Comparison of ENCODE assay signal across 23 mouse cellular contexts in the genomic region with DNA sequence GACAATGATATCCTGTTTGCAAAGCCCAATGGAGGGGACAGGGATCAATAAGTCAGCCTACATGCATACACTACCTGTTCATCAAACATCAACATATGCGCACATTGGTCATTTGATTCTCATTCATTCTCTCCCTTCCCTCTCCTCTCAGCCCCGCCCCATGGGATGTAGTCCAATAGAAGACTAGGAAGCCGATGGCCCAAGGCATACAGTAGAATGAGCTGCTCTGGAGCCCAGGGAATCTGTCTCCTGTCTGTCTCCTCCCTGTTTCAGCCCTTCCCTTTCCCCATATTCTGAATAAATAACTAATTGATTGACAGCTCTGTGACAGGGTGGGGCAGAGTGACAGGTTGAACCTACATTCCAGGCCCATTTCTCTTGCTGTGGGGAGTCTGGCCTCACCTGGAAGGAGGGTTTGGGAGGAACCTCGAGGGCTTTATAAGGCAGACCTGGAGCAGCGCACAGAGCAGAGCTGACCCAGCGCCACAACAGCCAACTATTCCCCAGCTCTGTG. TPM values are rescaled to one million over a fixed set of nuclear protein-coding genes. Genes with fewer than 3 reads are reported as not detected.
DNase-seq lines count a peak whose midpoint lies in the region; ATAC-seq and TF ChIP-seq lines count a peak whose summit lies in the region.
"Had no signal": no experiment of that assay in that cellular context is flagged by ENCODE, and none has a peak within 500 bp of the region (broad histone marks: within the 10 kb centered on the region; RNA-seq: fewer than 3 reads in every experiment).

A gene (plus strand): TSS at position 464 of the 514 bp plus-strand sequence.

- peaks cover 20% of the 10 kb centered on the region for H3K4me1 ChIP-seq in forebrain, embryonic 14.5 days (ENCODE audit: control insufficient read depth, insufficient read depth, low read length)
- H3K4me1 ChIP-seq in hindbrain, embryonic 15.5 days (replicated peaks), result peaks cover 47% of the 10 kb centered on the region
- peaks cover 30% of the 10 kb centered on the region for H3K4me1 ChIP-seq in neural tube, embryonic 14.5 days (ENCODE audit: control insufficient read depth, insufficient read depth, low read length)
- no peaks in the 10 kb centered on the region for H3K4me1 ChIP-seq in intestine, postnatal 0 days (replicated peaks; ENCODE audit: control insufficient read depth, insufficient read depth, low read length)
- H3K4me1 ChIP-seq: limb, embryonic 15.5 days had no signal

- peak; percentile 56 for DNase-seq in R1 (ENCODE audit: low read depth, low spot score)
- no peak for DNase-seq in forebrain, embryonic 14.5 days (ENCODE audit: low spot score)
- no peak for DNase-seq in heart, postnatal 4 days
- DNase-seq in retina, embryonic 14.5 days (ENCODE audit: low spot score), result no peak
- DNase-seq: adrenal gland, postnatal 14 days; cerebellum, adult 9-10 months; gastrocnemius, postnatal 25 days; heart, postnatal 36 days; lung, adult 2 months; lung, postnatal 4 days; thymus, adult 2 months had no signal

- no peak within 1 kb of the TSS for H3K9ac ChIP-seq in forebrain, embryonic 14.5 days (ENCODE audit: low read length)
- 0 out of 2 replicates have a peak within 1 kb of the TSS, but pooled peaks have one; percentile 10 for H3K9ac ChIP-seq in hindbrain, embryonic 15.5 days
- no peak within 1 kb of the TSS for H3K9ac ChIP-seq in neural tube, embryonic 14.5 days (replicated peaks; ENCODE audit: low read depth, low read length)
- no peak within 1 kb of the TSS for H3K9ac ChIP-seq in intestine, postnatal 0 days (ENCODE audit: low read depth, low read length)
- H3K9ac ChIP-seq: kidney, embryonic 15.5 days; limb, embryonic 15.5 days had no signal

- H3K9me3 ChIP-seq in forebrain, embryonic 14.5 days (replicated peaks; ENCODE audit: control insufficient read depth, low read length), result no peaks in the 10 kb centered on the region
- no peaks in the 10 kb centered on the region for H3K9me3 ChIP-seq in hindbrain, embryonic 15.5 days
- no peaks in the 10 kb centered on the region for H3K9me3 ChIP-seq in neural tube, embryonic 14.5 days (ENCODE audit: control insufficient read depth, low read length)
- no peaks in the 10 kb centered on the region for H3K9me3 ChIP-seq in intestine, postnatal 0 days (ENCODE audit: control insufficient read depth)
- H3K9me3 ChIP-seq: heart, embryonic 10.5 days; kidney, embryonic 15.5 days; limb, embryonic 15.5 days had no signal

- H3K4me3 ChIP-seq in forebrain, embryonic 14.5 days (ENCODE audit: low read depth, low read length), result no peak within 1 kb of the TSS
- H3K4me3 ChIP-seq in hindbrain, embryonic 15.5 days, result no peak within 1 kb of the TSS
- no peak within 1 kb of the TSS for H3K4me3 ChIP-seq in neural tube, embryonic 14.5 days (ENCODE audit: low read depth, low read length)
- H3K4me3 ChIP-seq in intestine, postnatal 0 days (ENCODE audit: low read depth, low read length), result no peak within 1 kb of the TSS
- H3K4me3 ChIP-seq: heart, embryonic 10.5 days; kidney, embryonic 15.5 days; limb, embryonic 15.5 days had no signal

- TF ChIP-seq CTCF in intestine, postnatal 0 days (IDR thresholded peaks at IDR 0.05; ENCODE audit: low read depth), result no peak

- peak within 1 kb of the TSS; percentile 86 for H3K27ac ChIP-seq in forebrain, embryonic 14.5 days (ENCODE audit: low read depth, low read length)
- H3K27ac ChIP-seq in hindbrain, embryonic 15.5 days (replicated peaks), result peak within 1 kb of the TSS; percentile 89
- peak within 1 kb of the TSS; percentile 87 for H3K27ac ChIP-seq in neural tube, embryonic 14.5 days (ENCODE audit: low read depth, low read length)
- no peak within 1 kb of the TSS for H3K27ac ChIP-seq in intestine, postnatal 0 days (ENCODE audit: low read depth, low read length)
- H3K27ac ChIP-seq: heart, embryonic 10.5 days; kidney, embryonic 15.5 days; limb, embryonic 15.5 days had no signal

- ATAC-seq in forebrain, embryonic 14.5 days, result no peak
- no peak for ATAC-seq in hindbrain, embryonic 15.5 days (ENCODE audit: low FRiP score, low read depth)
- no peak for ATAC-seq in neural tube, embryonic 14.5 days (ENCODE audit: low read depth)
- no peak for ATAC-seq in intestine, postnatal 0 days

- H3K27me3 ChIP-seq in forebrain, embryonic 14.5 days (replicated peaks; ENCODE audit: control insufficient read depth, insufficient read depth, low read length), result no peaks in the 10 kb centered on the region
- H3K27me3 ChIP-seq in hindbrain, embryonic 15.5 days, result no peaks in the 10 kb centered on the region
- no peaks in the 10 kb centered on the region for H3K27me3 ChIP-seq in neural tube, embryonic 14.5 days (ENCODE audit: control insufficient read depth, insufficient read depth, low read length)
- no peaks in the 10 kb centered on the region for H3K27me3 ChIP-seq in intestine, postnatal 0 days (replicated peaks; ENCODE audit: control insufficient read depth, insufficient read depth, low read length)
- H3K27me3 ChIP-seq: kidney, embryonic 15.5 days; limb, embryonic 15.5 days had no signal

- 76% methylated on average over 6 of the region's 6 CpGs for WGBS in forebrain, embryonic 14.5 days
- whole genome bisulfite sequencing in hindbrain, embryonic 15.5 days, result 65% methylated on average over 6 of the region's 6 CpGs
- 82% methylated on average over 6 of the region's 6 CpGs for WGBS in neural tube, embryonic 14.5 days
- 65% methylated on average over 6 of the region's 6 CpGs for WGBS in intestine, postnatal 0 days

- H3K36me3 ChIP-seq in forebrain, embryonic 14.5 days (ENCODE audit: control insufficient read depth, insufficient read depth, low read length), result no peaks in the 10 kb centered on the region
- H3K36me3 ChIP-seq in hindbrain, embryonic 15.5 days, result no peaks in the 10 kb centered on the region
- no peaks in the 10 kb centered on the region for H3K36me3 ChIP-seq in neural tube, embryonic 14.5 days (ENCODE audit: control insufficient read depth, insufficient read depth, low read length)
- H3K36me3 ChIP-seq in intestine, postnatal 0 days (ENCODE audit: control insufficient read depth, insufficient read depth), result no peaks in the 10 kb centered on the region
- H3K36me3 ChIP-seq: heart, embryonic 10.5 days; kidney, embryonic 15.5 days; limb, embryonic 15.5 days had no signal

- H3K4me2 ChIP-seq in forebrain, embryonic 14.5 days (ENCODE audit: low read length), result no peak within 1 kb of the TSS
- H3K4me2 ChIP-seq in hindbrain, embryonic 15.5 days, result peak within 1 kb of the TSS; percentile 34
- H3K4me2 ChIP-seq in neural tube, embryonic 14.5 days (ENCODE audit: low read depth, low read length), result no peak within 1 kb of the TSS
- H3K4me2 ChIP-seq in intestine, postnatal 0 days (replicated peaks; ENCODE audit: low read depth), result no peak within 1 kb of the TSS
- H3K4me2 ChIP-seq: kidney, embryonic 15.5 days; limb, embryonic 15.5 days had no signal

RNA-seq across cellular contexts. Expression of the gene that starts here (rescaled TPM):
- polyA plus RNA-seq in forebrain, embryonic 14.5 days (2014; fragmentation: Nextera tagmentation; extraction: Ambion mirVana), result 0.43 and 0.93 TPM in 2 replicates
- 0.38 TPM in 1 of 2 replicates, not detected in the other for polyA plus RNA-seq in hindbrain, embryonic 15.5 days (2015; fragmentation: Nextera tagmentation; extraction: Ambion mirVana)
- not detected in 2 replicates for polyA plus RNA-seq in neural tube, embryonic 14.5 days (2014; fragmentation: Nextera tagmentation; extraction: Ambion mirVana)
- not detected for total RNA-seq in heart, postnatal 4 days (2021)
- polyA plus RNA-seq in intestine, postnatal 0 days (2015; fragmentation: Nextera tagmentation; extraction: Ambion mirVana), result 1.1 and 5.0 TPM in 2 replicates
- total RNA-seq: adrenal gland, postnatal 14 days; gastrocnemius, postnatal 25 days; heart, postnatal 36 days; layer of hippocampus, adult 8-10 months; left cerebral cortex, postnatal 10 days; MEL; monocyte, adult 5-6 weeks had no signal
- polyA plus RNA-seq: frontal cortex, adult 2 months; heart, embryonic 10.5 days; kidney, embryonic 15.5 days; lung, adult 2 months; spleen, adult 2 months had no signal
